13 mouse cellular contexts compared by ENCODE assay signal in the genomic region with DNA sequence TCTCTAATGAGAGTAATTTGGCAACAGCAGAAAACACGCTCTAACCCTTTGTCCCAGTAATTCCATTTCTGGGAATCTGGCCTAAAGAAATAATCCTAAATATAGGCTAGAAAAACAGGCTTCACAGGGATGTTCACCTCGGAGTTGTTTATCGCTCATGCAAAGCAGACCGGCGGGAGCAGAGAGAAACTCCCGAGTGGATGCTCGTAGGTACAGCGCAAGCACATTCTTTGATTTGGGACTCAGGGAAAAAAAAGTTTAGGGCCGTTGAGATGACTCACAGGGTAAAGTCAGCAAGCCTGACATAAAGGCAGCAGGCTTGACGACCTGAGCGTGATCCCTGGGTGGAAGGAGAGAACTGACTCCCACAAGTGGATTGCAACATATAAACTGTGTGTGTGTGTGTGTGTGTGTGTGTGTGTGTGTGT.
DNase-seq lines count a peak whose midpoint lies in the region; ATAC-seq and TF ChIP-seq lines count a peak whose summit lies in the region.
"Had no signal": no experiment of that assay in that cellular context is flagged by ENCODE, and none has a peak within 500 bp of the region (broad histone marks: within the 10 kb centered on the region; RNA-seq: fewer than 3 reads in every experiment).

No protein-coding gene starts in this region.

- H3K4me1 ChIP-seq in forebrain, embryonic 13.5 days, result peaks cover 50% of the 10 kb centered on the region
- peaks cover 20% of the 10 kb centered on the region for H3K4me1 ChIP-seq in forebrain, postnatal 0 days (ENCODE audit: insufficient read depth)
- peaks cover 47% of the 10 kb centered on the region for H3K4me1 ChIP-seq in kidney, postnatal 0 days (replicated peaks; ENCODE audit: insufficient read depth, low read length)

- WGBS in forebrain, embryonic 13.5 days, result 66% methylated on average over 11 of the region's 11 CpGs
- 42% methylated on average over 11 of the region's 11 CpGs for WGBS in forebrain, postnatal 0 days
- WGBS in kidney, postnatal 0 days, result 23% methylated on average over 11 of the region's 11 CpGs

- no peak overlapping the region for H3K9ac ChIP-seq in forebrain, embryonic 13.5 days
- no peak overlapping the region for H3K9ac ChIP-seq in forebrain, postnatal 0 days
- H3K9ac ChIP-seq in kidney, postnatal 0 days (ENCODE audit: low read depth, low read length), result no peak overlapping the region

- no peak for DNase-seq in forebrain, postnatal 0 days
- peak; percentile 81 for DNase-seq in kidney, postnatal 0 days (ENCODE audit: low spot score)
- DNase-seq in kidney, adult 8-10 months, result no peak
- peak; percentile 90 for DNase-seq in 3T3-L1 (ENCODE audit: low read depth, low spot score)
- no peak for DNase-seq in gastrocnemius, postnatal 36 days
- DNase-seq: B cell, adult 2 months; embryo, embryonic 11 days; gastrocnemius, postnatal 10 days; liver had no signal

- no peak overlapping the region for H3K4me2 ChIP-seq in forebrain, embryonic 13.5 days
- no peak overlapping the region for H3K4me2 ChIP-seq in forebrain, postnatal 0 days (ENCODE audit: low read depth)
- H3K4me2 ChIP-seq in kidney, postnatal 0 days (ENCODE audit: low read length), result no peak overlapping the region

- no peak for TF ChIP-seq CTCF in forebrain, postnatal 0 days (IDR thresholded peaks at IDR 0.05; ENCODE audit: low read depth)
- no peak for TF ChIP-seq CTCF in kidney, postnatal 0 days (IDR thresholded peaks at IDR 0.05; ENCODE audit: low read depth)

- H3K4me3 ChIP-seq in forebrain, embryonic 13.5 days, result no peak overlapping the region
- no peak overlapping the region for H3K4me3 ChIP-seq in forebrain, postnatal 0 days (ENCODE audit: low read depth, low read length)
- H3K4me3 ChIP-seq in kidney, postnatal 0 days (replicated peaks; ENCODE audit: low read depth, low read length), result no peak overlapping the region

- no peaks in the 10 kb centered on the region for H3K36me3 ChIP-seq in forebrain, embryonic 13.5 days (ENCODE audit: poor library complexity, severe bottlenecking)
- no peaks in the 10 kb centered on the region for H3K36me3 ChIP-seq in forebrain, postnatal 0 days (ENCODE audit: insufficient read depth)
- no peaks in the 10 kb centered on the region for H3K36me3 ChIP-seq in kidney, postnatal 0 days (ENCODE audit: insufficient read depth, low read length)

- no peak for ATAC-seq in forebrain, embryonic 13.5 days
- no peak for ATAC-seq in forebrain, postnatal 0 days
- no peak for ATAC-seq in kidney, postnatal 0 days (replicated peaks; ENCODE audit: low FRiP score, low read depth)
- peak; percentile 18; the same call in 1 of the 2 replicates for ATAC-seq in granulocyte monocyte progenitor cell, adult 5-6 weeks (replicated peaks; ENCODE audit: poor library complexity, severe bottlenecking)
- no peak for ATAC-seq in megakaryocyte progenitor cell, adult 5-6 weeks (replicated peaks; ENCODE audit: poor library complexity)
- ATAC-seq: inflammation-experienced regulatory T-cells, adult 6 months had no signal

- H3K27me3 ChIP-seq in forebrain, embryonic 13.5 days, result no peaks in the 10 kb centered on the region
- no peaks in the 10 kb centered on the region for H3K27me3 ChIP-seq in forebrain, postnatal 0 days (ENCODE audit: insufficient read depth, low read length)
- no peaks in the 10 kb centered on the region for H3K27me3 ChIP-seq in kidney, postnatal 0 days (ENCODE audit: insufficient read depth, low read length)

- intact Hi-C loops in gastrocnemius, postnatal 36 days (cut with DNase I), result loop anchor here (5.0 kb wide), 1 partner anchor 1221 kb away; no protein-coding TSS in a partner anchor

- no peaks in the 10 kb centered on the region for H3K9me3 ChIP-seq in forebrain, embryonic 13.5 days (replicated peaks)
- no peaks in the 10 kb centered on the region for H3K9me3 ChIP-seq in forebrain, postnatal 0 days (ENCODE audit: low read length)
- H3K9me3 ChIP-seq in kidney, postnatal 0 days (replicated peaks; ENCODE audit: low read length), result no peaks in the 10 kb centered on the region

- H3K27ac ChIP-seq in forebrain, embryonic 13.5 days, result peak overlapping the region; percentile 60; the same call in 1 of the 2 replicates
- H3K27ac ChIP-seq in forebrain, postnatal 0 days (ENCODE audit: low read depth, low read length), result no peak overlapping the region; the same call in 1 of the 2 replicates
- 0 out of 2 replicates have a peak overlapping the region, but pooled peaks have one; percentile 31 for H3K27ac ChIP-seq in kidney, postnatal 0 days

Comparison
In these comparisons a context has a peak if more than half of its experiments do, and no peak if none do; other contexts are left out.
1. DNase-seq: peak in kidney, postnatal 0 days (single experiment) and 3T3-L1 (single experiment); none in forebrain, postnatal 0 days (single experiment), kidney, adult 8-10 months (0 of 2) and gastrocnemius, postnatal 36 days (0 of 2).